Mouse (Mus musculus): ENCODE results near the gene Trpm4.

Gene Trpm4

DNA sequence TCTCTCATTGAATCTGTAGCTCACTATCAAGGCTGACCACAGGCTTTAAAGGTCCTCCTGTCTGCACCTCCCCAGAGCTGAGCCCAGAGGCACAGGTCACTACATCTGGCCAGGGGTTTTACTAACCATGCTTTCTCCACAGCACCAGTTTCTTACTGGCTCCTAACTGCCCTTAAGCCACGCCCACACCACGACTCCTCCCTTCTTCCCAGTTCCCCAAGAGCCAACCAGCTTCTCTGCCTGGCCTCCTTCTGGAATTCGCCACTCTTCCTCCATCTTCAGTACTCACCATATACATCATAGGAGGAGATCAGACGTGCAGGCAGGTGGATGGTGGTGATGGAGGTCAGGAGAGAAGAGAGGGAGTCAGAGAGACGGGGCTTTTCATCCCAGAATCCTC is 19.5 kb upstream of the Trpm4 start:
- DNase-seq (ENCODE audit: low read depth, low spot score) = peak; percentile 91

DNA sequence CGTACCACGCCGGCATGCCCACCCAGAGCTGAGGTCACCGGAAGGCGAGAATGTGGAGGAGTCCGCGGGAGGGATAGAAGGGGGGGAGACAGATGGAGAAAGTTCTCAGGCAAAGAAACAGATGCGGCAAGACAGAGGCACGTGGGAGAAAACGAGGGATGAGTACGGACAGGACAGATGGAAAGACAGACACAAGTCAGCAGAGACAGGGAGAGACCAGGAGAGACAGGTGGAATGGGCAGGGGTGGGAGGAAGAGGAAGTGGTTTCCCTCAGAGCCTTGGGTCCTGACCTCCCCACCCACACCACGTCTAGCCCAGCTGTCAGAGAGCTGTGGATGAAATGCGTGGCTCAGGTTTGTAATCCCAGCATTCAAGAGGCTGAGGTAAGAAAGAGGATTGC is 13.3 kb upstream of the Trpm4 start:
- DNase-seq (ENCODE audit: low read depth, low spot score) = no peak

DNA sequence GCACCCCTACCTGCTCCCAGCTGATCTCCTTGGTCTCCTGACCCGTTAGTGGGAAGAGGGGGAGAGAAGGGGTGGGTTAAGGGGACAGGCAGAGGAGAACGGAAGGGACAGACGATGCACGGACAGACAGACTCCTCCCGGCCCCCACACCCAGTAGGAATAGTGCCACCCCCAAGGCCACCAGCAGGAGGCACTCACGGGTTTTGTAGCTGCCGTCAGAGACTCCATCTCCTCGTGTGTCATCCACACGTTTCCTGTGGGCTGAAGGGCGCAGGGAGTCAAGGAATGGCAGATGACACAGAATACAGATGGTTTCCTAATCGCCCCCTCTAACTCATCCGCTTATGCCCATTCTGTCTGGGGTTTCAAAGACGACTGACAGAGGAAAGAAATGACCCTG is 10.0 kb upstream of the Trpm4 start:
- DNase-seq (ENCODE audit: low read depth, low spot score) = peak; percentile 89

DNA sequence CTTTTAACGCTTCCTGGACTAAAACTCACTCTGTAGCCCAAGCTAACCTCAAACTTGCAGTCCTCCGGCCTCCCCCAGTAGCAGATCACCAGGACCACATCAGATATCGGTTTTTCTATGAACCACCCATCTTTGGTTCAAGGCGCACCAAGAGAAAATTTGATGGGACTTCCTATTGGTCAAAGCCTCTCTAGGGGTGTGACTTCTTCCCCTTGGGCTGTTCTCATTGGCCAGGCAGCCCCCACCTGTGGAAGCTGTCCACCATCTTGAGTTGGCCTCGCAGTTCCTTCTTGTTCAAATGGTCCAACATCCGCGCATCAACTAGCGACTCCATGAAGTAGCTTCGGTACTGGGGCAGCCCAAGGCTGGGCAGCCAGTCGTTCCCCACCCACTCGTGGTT is 8.5 kb upstream of the Trpm4 start:
- DNase-seq (ENCODE audit: low read depth, low spot score) = peak; percentile 91

DNA sequence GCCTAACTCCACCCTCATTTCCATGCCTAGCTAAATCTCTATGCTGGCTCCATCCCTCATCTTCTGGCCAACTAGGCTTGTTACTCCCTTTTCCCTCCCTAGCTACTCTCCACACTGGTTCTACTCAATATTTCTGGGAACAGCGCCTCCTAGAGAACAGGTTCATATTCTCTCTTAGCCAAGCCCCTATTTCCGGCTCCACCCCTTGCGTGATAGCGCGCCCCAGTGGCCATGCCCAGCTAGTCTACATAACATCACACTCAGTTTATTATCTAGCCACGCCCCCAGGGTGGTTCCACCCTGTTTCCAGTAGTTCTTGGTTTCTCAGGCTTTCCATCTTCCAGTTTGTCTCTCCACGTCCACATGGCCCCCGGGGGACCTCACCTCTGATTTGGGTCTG is 7.7 kb upstream of the Trpm4 start:
- DNase-seq (ENCODE audit: low read depth, low spot score) = peak; percentile 96

DNA sequence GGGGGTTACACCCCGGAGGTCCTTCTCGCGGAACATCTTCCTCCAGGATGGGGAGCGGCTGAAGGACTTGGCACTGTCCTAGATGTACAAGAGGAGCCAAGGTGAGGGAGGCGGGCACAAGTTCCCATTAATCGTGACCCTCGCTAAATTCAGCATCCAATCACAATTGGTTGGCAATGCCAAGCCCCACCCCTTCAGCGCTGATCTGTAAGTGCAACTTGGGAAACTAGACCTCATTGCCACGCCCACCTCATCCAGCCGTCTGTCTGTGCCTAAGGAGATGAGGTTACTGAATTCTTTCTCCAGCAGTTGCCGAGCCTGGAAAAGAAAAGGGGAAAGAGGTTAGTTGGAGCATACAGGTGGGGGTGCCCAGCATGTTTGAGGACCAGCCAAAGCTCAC is 7.1 kb upstream of the Trpm4 start:
- peak; percentile 94 for DNase-seq (ENCODE audit: low read depth, low spot score)

DNA sequence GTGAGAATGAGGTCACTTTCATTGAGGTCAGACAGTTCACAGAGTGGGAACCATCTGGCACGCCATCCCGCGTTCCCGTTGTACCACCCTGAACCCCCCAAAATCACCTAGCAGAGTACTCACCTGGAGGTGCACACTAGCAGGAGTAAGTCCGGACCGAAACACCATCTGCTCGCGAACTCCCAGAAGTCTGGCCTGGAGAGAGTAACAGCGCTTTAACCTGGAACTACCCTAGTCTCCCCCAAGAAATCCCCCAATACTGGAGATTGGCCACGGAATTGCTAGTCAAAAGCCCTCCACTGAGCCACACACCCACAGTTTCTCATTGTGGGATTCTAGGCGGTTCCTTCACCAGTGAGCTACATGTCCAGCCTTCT is 6.5 kb upstream of the Trpm4 start:
- DNase-seq (ENCODE audit: low read depth, low spot score) = no peak

DNA sequence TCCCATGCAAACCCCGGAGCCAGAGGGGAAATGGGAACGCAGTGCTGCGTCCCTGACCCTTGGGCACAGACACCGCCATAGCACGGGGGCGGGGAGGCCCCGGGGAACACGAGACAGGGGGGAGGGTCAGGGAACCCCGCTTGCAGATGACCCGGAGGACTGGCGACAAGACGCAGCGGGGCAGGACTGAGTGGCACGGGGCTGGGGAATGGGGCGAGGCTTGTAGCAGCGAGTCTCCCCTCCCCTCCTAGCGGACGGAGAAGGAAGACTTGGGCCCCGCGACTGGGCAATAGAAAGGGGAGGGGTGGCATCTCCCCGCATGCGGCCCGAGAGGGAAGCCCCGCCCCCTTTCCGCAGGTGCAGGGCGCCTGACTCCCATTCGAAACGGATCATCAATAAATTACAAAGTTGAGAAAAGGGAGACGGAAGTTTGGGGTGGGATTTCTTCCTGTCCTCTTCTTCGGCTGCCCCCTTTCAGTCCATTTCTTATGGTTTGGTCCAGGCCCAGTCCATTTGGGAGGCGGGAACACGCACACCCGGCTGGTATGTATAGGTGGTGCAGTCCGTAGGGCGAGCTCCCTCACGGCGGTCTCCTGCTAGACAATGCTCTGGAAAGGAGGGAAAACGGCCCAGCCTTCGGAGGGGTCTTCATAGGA is 6.0 kb upstream of the Trpm4 start:
- peak; percentile 84 for DNase-seq (ENCODE audit: low read depth, low spot score)

DNA sequence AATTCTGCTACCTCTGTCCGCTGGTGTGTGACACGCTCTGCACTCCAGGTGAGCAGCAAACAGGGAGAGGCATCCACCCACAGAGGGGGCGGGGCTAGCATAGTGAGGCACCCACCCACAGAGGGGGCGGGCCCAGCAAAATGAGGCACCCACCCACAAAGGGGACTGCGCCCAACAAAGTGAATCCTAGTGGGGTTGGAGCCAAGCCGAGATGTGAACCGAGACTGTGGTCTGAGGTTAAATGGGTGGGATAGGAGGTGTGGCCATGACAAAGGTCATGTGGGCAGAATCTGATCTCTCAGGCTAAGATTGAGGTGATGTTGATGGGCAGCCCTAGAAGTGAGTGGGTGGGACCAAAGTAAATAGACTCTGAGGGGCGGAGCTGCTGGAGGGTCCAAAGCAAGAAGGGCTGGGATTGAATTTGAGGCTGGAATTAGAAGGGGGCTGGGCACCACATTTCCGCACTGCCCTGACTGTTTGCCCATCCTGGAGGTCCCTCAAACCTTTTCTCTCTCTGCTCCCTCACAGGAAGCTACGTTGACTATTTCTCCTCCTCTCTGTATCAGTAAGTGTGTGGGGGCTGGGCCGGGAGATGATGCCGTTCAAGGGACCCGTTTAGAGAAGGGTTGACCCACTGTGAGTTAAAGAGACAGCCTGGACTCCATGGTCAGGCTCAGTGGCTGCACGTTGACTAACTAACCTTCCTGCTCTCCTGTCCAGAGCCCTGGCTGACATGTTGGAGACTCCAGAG is 4.8 kb upstream of the Trpm4 start:
- DNase-seq (ENCODE audit: low read depth, low spot score) = peak; percentile 95

DNA sequence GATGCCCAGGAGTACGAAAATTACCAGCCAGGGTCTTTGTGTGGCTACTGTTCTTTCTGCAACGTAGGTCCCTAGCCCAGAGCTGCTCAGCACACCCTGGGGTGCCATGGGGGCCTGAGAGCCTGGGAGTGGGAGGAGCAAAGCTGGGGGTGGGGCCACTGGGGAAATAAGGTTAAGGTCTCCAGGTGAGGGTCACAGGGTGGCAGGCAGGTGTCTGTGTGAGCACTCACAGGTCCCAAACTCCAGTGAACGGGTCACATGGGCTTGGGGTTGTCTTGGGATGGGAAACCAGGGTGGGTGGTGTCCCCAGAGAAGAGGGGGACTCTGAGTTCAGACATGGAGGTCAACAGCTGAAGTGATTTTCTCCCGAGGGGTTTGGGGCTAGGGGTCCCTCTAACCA is 3.9 kb upstream of the Trpm4 start:
- DNase-seq (ENCODE audit: low read depth, low spot score) = no peak

DNA sequence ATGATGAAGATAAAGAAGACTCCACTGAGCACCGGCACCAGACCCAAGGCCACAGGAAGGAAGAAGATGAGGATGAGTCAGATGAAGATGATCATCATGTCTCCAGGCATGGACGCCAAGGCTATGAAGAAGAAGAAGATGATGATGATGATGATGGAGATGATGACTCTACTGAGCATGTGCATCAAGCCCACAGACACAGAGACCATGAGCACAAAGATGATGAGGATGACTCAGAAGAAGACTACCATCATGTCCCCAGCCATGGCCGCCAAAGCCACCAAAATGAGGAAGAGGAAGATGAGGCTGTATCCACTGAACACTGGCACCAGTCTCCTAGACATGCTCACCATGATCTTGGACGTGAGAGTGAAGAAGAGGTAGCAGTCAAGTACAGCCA is 2.7 kb upstream of the Trpm4 start:
- no peak for DNase-seq (ENCODE audit: low read depth, low spot score)

DNA sequence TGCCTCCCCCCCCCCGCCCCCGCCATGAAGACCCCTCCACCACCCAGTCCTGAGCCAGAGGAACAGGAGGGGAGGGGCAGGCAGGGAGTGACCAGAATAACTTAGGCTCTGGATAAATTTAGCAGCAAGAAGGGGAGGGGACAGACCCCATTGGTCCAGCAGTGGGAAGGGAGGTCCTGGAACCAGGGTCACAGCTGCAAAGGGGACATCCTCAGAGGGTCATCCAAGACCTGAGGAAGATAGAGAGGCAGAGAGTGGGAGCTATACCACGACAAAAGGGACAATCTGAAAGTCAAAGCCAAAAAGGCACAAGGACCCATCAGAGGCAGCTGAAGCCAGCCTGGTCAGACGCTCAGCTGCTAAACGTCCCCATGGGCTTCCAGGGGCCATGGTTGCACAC is 1.5 kb upstream of the Trpm4 start, which contains the start of gene Hrc:
Gene Hrc (plus strand): TSS at position 235 of the 400 bp plus-strand sequence.
- DNase-seq (ENCODE audit: low read depth, low spot score) = no peak

DNA sequence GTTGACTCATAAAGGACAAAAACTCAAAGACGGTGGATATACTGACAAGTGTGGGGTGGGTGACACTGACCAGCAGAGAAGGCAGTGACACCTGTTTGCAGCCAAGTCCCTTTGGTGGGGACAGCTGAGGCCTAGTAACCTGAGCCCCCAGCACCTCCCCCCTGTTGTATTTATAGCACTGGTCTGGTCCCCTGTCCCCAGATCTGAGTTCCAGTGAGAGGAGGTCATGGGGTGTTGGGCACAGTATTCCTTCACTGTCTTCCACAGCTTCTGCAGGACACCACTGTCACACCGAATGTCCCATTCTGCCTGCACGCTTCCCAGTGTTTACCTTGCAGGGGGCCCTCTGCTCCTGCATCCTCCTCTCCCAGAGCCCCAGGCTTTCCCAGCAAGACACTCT is 1.0 kb upstream of the Trpm4 start:
- no peak for DNase-seq (ENCODE audit: low read depth, low spot score)

DNA sequence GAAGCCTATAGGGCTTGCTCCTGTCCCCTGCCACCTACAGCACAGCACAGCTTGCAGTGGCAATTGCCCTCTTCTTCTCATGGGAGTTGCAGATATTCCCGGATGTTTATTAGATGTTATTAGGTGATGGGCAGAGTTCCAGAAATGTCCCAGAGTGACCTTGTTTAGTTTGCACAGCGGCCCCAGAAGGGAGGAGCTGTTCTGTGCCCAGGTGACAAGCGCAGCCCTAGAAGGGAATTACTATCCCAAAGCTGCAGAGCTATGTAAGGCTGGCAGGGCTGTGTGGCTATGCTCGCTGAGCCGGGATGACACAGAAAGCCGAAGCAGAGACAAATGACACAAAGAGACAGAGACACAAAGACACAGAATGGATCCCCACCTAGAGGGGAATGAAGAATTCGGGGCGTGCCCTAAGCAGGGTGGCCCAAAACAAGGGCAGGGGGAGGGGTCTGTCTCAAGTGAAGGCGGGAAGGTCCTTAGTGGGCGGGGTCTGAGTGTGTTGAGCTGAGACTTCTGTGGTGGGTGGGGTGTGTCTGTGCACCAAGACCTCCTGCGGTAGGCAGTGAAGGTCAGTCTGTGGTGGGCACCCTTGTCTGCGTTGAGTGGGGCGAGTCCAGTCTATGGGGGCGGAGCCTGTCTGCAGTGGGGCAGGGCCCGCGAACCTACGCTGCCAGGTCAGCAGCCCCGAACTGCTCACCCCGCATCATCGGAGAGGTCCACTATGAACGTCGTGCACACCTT is 725 bp downstream of the Trpm4 start:
- peak; percentile 97 for DNase-seq (ENCODE audit: low read depth, low spot score)

DNA sequence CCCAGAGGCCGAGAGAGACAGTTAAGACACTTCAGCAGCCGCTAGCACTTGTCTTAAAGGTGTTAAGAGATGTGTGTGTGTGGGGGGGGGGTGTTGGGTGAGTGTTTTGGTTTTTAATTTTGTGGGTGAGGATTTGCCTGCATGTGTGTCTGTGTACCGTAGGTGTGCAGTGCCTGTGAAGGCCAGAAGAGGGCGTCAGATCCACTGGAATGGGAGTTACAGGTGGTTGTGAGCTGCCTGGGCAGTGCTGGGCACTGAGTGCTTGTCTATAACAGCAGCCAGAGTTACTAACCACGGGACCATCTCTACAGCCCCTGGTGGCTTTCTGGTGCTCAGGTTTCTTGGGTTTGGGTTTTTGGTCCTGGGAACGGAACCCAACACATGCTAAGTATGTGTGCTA is 2.1 kb downstream of the Trpm4 start:
- peak; percentile 69 for DNase-seq (ENCODE audit: low read depth, low spot score)

DNA sequence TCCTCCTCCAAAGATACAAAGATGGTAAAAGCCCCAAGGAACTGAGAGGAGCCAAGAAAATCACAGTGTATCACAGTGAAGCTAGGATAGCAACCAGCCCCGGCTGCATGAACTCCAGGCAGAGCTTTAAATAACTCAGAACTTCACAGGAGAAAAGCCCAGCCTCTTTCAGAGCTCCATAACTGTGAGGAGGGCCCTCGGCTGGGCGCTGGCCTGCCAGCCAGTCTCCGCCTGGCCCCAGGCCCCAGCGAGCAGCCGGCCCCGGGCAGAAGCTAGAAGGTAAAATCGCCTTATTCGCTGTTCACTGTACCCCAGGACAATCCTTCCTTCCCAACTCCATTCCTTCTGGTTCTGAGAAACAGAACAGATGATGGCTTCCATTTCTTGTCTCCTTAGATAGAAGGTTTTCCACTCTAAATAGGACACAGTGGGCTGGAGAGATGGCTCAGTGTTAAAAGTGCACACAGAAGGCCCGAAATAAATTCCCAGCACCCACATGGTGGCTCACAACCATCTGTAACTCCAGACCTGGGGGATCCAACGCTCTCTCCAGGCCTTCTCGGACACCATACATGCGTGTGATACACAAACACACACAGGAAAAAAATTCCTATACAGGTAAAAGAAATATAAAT is 4.6 kb downstream of the Trpm4 start:
- DNase-seq (ENCODE audit: low read depth, low spot score) = no peak

DNA sequence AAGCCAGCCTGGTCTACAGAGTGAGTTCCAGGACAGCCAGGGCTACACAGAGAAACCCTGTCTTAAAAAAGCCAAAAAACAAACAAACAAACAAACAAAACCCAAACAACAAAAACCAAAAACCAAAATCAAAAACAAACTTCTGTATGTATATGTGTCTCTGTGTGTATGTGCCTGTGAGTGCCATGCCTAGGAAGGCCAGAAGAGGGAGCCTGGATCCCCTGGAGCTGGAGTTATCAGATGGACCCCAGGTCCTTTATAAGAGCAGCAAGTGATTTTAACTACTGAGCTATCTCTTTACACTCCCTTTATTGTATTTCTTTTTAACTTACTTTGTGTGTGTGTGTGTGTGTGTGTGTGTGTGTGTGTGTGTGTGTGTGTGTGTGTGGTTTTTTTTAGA is 7.8 kb downstream of the Trpm4 start:
- peak; percentile 71 for DNase-seq (ENCODE audit: low read depth, low spot score)

DNA sequence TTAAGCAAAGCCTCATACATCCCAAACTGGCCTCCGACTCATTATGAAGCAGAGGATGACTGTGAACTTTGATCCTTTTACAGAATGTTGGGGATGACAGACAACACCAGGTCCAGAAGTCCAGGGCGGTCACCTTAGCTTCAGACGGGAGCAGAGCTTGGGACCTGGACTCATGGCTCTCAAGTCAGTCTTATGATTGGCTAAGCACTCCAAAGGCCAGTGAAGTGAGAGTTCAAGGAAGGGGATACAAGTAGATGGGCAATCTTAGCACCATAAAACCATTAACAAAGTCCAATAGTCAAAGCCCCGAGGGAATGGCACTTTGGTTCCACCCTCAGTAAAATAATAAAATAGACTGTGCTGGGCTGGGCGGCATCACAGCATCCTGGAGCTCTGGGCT is 10.5 kb downstream of the Trpm4 start:
- no peak for DNase-seq (ENCODE audit: low read depth, low spot score)

DNA sequence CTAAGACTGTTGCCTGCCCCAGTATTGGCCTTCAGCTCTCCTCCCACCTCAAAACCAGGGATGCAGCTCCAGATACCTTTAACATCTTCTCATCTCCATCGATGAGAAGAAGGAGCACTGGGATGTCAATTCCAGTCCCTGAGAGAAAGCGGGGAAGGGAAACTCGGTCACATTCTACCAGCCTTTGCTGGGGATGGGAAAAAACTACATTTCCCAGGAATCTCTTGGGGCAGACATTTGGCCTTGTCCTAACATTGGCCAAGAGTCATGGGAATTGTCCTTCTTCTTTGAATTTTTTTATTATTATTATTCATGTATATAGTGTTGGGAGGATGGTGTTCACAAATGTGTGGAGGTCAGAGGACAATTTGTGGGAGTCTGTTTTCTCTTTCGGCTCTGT is 11.3 kb downstream of the Trpm4 start:
- DNase-seq (ENCODE audit: low read depth, low spot score) = no peak

DNA sequence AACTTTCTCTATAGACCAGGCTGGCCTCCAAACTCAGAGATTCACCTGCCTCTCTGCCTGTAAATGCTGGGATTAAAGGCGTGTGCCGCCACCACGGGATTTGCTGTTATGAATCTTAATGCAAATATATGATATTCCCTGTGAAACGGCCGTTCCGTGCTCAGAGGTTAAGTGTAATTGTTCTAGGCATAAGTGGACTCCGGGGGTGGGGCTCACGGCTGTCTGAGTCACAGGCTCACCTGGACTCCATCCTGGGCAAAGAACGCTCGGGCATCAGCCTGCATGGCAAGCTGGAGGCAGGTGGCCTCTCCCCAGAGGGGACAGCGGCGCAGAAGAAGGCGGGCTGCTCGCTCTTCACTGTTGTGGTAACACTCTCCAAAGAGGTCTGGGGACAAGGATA is 17.0 kb downstream of the Trpm4 start:
- DNase-seq (ENCODE audit: low read depth, low spot score) = no peak

DNA sequence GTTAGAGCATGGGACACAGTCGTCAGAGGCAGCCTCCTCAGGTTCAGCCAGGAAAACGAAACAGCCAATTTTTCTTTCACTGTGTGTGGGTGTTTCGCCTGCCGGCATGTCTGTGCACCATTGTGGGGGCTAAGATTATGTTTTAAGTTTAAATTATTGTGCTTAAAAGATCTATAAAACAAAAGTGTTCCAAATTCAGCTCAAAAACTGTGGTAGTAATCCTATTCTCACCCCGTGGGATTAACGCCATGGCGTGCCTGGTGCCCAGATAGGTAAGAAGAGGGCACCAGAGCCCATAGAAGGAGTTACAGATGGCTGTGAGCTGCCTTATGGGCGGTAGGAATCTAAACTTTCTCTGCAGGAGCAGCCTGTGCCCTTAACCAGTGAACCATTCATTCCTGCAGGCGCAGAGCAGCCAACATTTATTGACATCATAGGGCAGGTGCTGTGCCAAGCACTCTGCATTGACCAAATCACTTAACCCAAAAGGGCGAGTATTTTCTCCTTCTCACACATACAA is 18.3 kb downstream of the Trpm4 start:
- DNase-seq (ENCODE audit: low read depth, low spot score) = no peak

DNA sequence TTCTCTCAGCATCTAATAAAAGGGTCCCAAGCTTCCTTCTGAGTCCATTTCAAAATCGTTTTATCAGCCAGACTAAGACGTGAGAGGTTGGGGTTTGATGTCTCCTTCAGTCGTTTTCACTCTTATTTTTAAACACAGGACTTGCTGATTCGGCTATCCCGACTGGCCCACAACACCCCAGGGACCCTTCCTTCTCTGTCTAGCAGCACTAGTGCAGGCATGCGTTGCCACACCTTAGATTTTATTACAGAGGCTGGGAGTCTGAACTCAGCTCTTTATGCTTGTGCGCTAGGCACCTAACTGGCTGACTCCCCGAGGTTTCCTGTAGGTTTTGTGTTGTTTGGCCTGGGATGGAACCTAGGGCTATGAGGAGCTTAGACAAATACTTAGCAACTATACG is 20.1 kb downstream of the Trpm4 start:
- DNase-seq (ENCODE audit: low read depth, low spot score) = no peak
